Mouse (Mus musculus) urinary bladder, postnatal 36 days (tissue): Measurements from ENCODE around the gene Ssbp2.

Source experiments
- DNase-seq, 2 experiments: peaks; one replicate each; pipeline ENCODE4 v3.0.0; 2022; ENCODE audit warnings: low spot score in 2 of 2, mixed read lengths in 1 of 2

The Ssbp2 gene

DNA sequence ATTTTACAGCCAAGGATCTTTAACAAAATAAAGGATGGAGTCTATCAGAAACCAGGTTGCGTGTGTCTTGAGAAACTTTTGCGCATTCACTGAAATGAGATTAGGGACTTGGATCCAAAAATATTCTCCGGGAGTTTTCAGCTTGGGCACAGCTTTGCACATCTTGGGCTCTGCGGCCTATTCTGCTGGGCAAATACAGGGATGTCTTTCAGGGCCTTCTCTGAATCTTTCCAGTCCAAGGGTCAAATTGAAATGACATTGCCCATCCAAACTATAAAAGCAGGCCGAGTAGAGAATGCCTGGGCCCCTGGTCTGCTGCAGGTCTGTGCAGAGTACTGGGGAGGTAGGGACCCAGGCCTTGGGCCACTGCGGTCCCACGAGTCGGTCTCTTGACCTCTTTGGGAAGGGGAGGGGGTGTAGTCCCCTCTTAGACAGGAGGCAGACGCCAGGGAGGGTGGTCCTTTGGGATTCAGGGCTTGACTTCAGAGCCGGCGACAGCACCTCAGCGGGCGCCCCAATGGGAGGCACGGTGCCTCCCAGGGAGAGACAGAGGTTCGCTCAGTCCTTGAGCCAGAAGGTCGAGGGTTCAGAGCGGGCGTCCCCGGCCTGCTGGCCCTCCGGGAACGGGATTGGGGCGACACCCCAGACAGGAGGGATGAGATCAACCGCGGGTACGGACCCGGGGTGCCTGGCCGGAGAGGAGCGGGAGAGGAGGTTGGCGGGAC is at the start of gene Ssbp2:
Gene Ssbp2, plus strand, starts transcription at position 388 of the 725 bp plus-strand sequence.
- peak in 1 of 2 experiments; percentile 23 for DNase-seq

DNA sequence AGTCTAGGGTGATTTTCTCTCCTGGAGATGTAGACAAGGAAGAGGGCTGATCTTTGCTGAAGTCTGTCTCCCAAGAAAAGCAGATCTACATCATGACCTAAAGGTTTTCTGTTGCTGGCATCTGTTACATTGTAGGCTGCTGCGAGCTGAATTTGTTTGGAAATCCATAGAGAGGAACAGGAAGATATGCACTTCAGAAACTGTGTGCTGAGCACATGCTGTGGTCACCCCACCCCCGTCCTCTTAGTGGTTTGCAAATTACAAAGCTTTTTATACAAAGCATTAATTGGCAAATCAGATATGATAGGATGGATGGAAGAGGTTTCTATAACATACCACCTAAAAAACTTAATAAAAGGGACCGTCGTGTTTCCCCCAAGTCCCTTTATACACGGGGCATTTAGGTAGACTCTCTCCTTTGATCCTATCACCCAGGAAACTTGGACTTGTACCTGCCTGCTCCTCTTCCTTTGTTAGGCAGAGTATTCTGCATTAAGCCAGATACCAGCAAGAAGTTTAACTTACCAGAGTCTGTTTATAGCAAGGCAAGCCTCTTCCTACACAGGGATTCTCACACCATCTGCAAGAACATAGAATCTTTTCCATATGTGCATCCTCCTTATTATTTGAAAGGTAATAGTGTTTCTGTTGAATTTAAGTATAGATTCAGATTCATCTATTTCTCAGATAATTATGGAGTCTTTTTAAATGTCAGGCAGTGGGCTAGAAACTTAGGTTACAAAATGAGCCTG is 46.2 kb upstream of the Ssbp2 start:
- DNase-seq, result no peak

DNA sequence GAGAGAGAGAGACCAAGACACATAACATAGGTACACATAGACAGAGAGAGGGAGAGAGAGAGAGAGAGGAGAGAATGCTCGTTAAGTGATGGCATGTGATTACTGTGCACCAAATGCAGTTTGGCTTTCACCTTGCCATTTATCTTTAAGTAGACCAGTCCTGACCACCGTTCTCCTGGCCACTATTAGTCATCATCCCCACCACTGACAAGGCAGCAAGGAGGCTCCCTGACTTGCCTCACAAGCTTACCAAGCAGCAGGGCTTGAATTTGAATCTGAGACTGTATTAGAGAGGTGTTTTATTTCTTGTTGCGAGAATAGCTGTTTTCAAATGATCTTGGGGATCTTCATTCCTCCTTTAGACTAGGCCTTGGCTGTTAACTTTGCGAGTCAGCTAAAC is 44.2 kb upstream of the Ssbp2 start:
- no peak for DNase-seq

DNA sequence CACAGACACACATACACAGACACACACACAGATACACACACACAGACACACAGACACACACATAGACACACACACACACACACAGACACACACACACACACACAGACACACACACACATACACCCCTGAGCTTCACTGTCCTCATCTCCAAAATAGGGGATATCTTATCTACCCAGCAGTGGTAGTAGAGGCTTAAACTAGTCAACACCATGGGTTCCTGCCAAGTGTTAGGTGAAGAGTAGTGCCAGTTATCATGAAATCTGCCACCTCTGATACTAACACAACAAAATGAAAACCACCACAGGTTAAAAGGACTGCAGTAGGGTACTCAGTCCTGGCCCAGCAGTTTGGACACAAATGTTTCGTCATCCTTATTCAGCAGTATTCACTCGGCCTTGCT is 43.4 kb upstream of the Ssbp2 start:
- no peak for DNase-seq

DNA sequence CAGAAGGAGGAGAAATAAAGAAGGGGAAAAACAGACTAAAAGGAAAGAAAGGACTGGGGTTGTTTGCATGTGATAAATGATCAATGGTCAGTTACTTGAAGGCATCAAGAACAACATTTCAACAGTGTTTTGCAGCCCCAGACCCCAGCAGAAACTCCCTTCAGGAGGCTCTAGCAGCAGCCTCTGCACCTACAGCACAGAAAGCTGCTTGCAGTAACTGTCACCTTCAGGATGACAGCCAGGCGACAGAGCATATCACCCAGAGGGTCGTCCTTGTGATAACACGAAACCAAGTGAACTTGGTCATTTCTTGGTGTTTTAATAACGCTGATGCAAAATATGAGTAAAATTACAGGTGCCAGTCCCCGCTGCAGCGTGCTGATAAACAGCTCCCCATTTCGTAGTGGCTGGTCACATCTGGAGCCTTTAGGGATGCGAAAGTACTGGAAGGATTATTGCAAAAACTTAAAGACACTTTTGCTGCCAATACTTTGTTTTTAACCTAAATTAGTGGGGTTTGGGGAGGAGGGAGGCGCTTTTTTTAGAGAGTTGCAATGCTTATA is 38.6 kb upstream of the Ssbp2 start:
- DNase-seq, result peak; percentile 43 to 70

DNA sequence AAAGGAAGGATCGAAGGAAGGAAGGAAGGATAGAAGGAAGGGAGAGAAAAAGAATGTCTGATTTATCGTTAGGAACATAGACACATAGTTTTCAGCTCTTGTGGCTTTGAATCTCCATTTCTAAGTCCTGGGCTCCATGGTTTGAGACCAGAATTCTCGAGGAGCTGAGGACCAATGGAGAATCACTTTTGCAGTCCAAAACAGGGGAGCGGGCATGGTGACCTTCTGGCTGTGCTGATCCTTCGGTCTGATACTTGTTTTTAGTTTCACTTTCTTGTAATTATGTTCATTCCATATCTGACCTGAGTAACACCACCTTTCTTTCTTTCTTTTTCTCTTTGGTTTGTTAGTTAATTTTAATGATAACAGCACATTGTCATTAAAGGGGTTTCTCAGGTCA is 29.2 kb upstream of the Ssbp2 start:
- DNase-seq, result no peak

DNA sequence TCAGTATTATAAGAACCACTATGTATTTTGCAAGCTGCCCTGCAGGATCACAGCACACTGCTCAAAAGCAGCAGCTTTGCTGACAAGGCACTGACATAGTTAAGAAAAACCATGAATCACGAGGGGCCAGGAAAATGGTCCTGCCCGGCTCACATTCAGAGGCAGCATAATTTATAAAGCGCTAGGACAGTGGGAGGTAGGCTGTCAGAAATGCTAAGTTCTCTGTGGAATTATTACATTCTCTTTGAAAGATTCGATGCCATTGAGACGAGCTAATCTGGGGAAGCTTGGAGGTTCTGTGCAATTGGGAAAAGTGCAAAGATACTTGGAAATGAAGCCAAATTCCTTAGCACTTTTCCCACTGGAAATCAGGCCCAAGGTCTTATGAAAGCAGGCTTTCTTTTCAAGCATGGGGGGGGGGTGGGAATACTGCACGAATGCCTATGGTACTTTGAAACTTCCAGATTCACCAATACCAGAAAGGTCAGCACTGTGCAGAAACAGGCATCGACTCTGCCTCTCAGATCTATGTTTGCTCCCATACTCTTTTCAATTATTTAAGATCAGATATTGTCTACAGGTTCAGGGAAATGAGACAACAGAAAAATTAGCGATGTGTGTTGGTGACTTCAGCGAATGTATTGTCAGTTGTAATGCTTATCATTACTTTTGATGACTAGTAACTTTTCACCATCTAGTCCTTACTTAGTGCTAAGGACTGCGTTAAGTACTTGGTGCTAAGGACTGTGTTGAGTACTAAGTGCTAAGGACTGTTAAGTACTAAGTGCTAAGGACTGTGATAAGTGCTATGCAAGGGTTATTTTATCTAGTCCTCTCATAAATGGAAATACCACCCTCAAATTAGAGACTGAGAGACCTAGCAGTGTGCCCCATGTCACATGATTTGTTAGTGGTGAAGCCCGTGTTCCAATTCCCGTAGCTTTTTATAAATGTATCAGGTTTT is 28.4 kb upstream of the Ssbp2 start:
- DNase-seq, result no peak

DNA sequence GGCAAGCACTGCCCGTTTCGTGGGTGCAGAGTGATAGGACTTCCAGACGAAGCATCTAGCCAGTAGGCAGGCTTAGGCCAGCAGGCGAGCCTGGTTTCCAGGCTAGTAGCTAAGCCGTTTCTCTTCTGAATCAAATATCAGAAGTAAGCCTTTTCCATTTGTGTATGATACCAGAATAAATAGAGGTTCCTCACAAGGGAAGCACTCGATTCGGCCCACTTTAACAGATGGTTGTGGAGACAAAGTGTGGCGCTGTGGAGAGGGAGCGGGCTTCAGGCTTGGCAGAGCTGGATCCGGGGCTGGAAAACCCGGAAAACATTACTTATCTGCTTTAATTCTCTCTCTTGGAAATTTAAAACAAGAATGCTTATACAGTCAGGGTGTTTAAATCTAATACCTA is 27.1 kb upstream of the Ssbp2 start:
- DNase-seq, result no peak

DNA sequence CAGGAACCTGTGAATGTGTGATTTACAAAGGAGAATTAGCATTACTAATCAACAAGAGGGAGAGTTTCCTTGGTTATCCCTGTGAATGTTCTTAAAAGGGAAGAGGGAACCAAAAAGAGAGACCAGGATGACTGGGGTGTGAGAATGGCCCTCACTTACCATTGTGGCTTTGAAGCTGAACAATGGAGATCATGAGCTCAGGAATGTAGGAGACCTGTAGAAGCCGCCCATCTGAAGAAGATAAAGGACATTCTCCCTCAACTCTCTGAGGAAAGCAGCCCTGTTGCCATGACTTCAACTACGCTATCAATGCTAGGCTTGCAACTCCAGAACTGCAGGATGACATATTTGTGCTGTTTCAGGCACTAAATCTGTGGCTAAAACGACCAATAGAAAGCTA is 22.2 kb upstream of the Ssbp2 start:
- no peak for DNase-seq

DNA sequence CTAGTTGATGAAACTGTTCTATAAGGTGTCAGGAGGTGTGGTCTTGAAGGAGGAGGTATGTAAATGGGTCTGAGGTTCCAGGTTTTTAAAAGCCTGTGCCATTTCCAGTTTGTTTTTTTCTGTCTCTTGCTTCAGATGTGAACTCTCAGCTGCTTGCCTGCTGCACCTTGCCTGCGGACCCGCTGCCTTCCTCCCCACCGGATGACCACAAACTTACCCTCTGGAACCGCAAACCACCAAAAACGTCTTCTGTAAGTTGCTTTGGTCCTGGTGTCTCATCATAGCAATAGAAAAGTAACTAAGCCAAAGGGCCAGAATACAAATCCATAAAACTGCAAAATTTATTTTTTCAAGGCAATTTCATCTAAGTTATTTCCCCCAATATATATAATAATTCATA is 18.6 kb upstream of the Ssbp2 start:
- no peak for DNase-seq

DNA sequence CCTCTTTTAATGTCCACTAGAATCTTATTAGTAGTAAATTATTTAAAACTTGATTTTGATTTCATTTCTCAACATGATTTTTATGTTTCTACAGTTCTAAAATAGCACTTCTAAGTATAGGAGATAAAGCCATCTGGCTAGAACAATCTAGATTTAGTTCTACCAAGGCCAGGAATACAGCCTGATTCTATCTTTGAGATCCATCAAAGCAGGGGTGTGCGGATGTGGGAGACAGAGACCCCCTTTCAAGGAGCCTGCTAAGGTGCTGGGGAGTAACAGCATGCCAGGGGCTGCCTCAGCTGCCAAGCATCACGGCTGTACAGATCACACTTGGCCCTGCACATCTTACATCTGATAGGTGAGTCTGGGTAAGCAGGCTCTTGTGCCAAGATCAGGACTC is 13.4 kb upstream of the Ssbp2 start:
- DNase-seq, result no peak

DNA sequence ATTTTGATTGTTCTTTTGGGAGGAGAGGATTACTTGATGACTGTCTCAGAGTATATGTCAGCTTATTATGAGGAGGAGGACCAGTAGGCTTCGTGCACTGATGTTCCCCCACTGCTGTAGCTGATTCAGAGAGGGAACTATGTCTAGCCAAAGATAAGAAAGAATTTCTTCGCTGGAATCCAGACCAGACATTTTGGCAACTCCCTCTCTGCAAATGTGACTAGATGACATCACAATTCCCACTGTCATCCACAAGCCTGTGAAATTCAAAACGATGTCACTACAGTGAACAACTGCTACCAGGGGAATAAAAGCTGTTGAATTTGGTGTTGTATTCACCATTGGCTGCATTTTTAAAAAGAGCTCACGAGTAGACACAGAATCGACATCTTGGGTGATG is 11.1 kb upstream of the Ssbp2 start:
- no peak for DNase-seq

DNA sequence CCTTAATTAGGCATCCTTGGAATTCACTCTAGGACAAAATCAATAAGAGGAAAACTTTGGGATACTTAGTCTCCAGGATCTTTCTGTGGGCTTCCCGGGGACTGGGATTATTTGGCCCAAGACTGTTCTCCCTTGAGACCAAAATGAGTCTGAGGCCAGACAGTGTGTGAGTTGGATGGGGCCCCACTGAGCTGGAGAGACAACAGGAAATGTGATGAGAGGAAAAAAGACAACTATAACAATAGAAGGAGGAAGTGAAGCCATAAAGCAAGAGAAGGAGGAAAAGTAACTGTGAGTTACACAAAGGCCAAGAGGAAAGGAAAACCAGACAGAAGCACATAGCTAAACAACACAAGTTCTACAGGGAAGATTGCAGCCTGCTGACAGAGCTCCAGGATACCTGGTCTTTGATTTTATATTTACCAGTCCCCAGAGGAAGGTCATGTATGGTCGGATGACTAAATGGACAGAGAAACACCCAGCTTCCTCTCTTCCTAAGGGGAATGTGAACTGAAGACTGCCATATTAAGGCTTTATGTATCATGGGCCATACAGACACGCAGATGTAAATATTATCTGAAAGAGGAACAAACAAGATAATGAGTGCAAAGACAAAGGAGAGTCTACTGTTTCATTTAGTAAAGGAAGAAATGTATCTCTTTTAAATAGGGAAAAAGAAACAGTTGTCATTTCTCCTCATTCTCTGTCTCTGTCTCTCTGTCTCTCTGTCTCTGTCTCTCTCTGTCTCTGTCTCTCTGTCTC is 8.5 kb upstream of the Ssbp2 start:
- DNase-seq, result no peak

DNA sequence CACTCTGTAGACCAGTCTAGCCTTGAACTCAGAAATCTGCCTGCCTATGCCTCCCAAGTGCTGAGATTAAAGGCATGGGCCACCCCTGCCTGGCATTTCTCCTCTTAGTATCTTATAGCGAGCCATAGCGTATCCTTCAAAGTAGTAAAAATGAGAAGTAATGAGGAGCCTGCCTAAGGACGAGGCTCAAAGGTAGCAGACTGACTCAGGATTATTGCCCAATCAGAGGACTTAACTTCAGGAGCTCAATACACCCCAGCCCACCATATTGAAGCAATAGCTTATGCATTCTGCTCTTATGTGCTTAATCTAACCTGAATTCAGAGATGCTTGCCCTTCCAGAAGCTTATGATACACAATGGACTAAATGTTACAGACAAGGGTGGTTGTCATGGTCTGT is 7.8 kb upstream of the Ssbp2 start:
- DNase-seq, result no peak

DNA sequence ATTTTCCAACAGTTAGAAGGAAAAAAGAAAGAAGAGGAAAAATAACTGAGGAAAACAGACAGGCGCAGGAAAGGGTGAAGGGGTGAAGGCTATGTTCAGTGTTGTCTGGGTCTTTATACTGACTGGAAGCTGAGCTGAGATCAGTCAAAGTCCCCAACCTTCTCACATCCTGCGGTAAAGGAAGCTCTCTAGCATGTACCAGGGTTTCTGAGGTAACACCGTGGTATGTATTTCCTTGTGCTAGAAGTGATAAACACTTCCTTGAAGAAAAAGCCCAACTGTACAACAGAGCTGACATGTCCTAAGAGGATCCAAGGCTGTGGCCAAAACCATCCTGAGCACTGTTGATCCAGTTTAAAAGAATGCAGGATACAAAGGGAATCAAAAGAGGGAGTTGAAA is 6.8 kb upstream of the Ssbp2 start:
- DNase-seq, result no peak

DNA sequence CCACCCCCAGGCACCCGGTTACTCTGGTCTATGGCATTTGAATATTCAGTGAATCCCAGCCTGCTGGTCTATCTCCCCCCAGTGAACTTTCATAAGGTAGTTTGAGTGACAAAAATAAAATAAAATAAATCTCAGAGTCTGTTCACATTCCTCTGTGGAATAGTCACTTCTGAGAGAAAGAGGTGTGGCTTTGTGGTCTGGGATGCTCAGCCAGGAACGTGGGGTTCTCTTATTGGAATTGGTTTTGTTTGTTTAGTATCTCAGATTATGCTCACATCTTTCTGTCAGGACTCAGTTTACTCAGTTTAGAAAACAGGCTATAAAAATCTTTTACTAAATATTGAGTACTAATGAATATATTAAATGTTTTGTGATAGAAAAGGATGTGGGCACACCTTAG is 4.0 kb upstream of the Ssbp2 start:
- no peak for DNase-seq

DNA sequence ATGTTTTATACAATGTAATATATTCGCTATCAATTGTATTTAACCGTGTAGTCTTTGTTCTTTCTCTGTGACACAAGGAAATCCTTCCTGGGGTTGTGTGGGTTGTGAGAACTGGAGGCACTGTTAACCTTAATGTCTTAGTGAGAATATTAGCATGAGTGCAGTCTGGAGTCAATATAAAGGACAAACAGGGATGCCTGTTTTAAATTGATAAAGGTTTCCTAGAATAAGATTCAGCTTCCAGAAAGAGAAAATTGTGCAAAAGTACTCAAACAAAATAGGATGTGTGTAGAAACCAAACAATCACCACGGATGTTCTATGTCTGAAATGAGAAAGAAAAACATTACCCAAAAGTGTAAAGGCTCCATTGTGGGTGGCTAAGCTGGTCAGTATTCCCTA is 3.3 kb upstream of the Ssbp2 start:
- DNase-seq, result no peak

DNA sequence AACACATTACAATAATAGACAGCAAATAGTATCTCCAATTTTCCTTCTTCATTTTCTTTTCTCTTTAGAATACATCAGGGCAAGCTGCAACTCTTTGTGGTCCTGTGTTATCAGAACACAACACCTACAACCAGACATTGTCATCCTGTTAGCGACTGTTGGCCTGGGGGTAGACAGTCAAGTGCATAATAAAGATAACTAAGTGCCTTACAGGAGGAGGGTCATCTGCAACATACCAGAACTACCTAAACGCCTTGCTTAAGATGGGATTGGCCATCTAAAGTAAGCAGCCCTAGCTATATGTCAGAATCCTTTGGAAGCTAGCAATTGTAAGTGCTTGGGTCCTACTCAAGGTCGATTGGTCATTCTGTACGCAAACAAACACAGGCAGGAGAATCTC is 2.1 kb upstream of the Ssbp2 start:
- DNase-seq, result no peak

DNA sequence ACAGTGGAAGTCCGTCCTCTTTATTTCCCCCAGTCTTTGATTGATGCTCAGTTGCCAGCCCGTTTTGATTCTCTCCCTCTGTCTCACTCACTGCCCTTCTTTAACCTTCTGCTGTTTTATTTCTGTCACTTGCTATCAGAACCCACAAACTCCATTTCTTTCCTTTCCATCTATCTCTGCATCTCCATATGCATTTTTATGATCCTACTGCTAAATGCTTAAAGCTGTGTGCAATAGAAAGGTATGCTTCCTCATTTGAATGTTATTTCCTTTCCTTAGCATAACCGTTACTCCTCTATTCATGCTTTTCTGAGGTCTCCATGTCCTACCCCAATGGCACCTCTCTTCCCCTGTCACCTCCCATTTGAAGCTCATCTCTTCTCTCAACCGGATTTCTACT is 594 bp upstream of the Ssbp2 start:
- DNase-seq, result no peak

DNA sequence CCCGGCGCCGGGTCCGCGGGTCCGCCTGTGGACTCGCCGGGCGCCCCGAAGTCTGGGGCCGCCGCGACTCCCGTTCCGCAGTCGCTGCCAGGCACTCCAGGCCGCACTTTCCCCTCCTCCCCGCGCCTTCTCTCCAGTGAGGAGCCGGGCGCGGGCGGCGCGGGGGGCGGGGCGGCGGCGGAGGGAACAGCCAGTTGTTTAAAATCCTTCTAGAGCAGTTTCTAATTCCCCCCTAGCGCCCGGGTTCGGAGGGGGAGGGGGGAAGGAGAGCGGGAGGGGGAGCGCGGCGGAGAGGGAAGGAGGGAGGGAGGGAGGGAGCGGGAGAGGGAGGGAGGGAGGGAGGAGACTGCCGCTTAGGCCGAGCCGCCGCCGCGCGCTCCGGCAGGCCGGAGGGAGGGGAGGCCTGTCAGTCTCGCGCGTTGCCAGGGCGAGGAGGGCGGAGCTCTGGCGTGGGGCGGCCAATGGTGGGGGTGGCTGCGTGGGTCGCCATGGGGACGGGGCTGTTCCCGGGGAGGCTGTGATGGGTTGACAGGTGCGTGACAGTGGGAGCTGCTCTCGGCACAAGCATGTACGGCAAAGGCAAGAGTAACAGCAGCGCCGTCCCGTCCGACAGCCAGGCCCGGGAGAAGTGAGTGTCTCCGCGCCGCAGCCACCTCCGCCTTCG is 670 bp downstream of the Ssbp2 start:
- DNase-seq, result peak; percentile 99

DNA sequence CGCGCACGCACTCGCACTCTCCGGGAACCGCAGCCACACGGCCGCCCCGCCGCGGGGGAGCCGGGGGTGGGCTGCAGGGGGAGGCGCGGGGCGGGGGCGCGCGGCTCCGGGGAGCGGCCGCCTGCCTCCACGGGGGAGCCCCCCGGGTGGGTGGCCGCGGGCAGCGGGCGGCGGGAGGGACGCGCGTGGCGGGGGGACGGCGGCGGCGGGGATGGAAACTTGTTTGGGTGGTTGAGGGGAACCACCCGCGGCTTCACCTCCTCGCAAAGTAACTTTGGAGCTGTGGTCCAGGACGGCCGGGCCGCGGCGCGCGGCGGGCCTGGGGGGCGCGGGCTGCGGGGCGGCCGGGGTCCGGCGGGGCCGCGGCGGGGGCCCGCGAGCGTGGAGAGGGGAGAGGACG is 1.2 kb downstream of the Ssbp2 start:
- no peak for DNase-seq
